Mouse (Mus musculus) mouse embryonic stem cell (cell line): Measurements from ENCODE around the gene Impdh2.
"Not testable (repeated sequence)": the region's sequence is repeated elsewhere in the genome, so short reads cannot be mapped to it uniquely, and the experiment has no call there.

Experiments
- in situ Hi-C, 2 experiments: fragments of 300-500 bp; cut with MboI; formaldehyde crosslinking; loops; 1 replicate in 1 of 2; 3 replicates in 1 of 2; pipeline ENCODE4 v1.14.3; 2019 to 2020; ENCODE audit warnings: low sequenced_read_pairs in 2 of 2, low pct_unique_long_range_greater_than_20kb in 1 of 2, mixed read lengths in 1 of 2; ENCODE audit not compliant: unreplicated experiment in 1 of 2

Impdh2 gene

GRCm38 (mm10) chr9:108594354-108594753 lies 34.3 kb downstream of the Impdh2 start:
- in situ Hi-C loops, result no loop called here

GRCm38 (mm10) chr9:108596998-108597764 lies 37.1 kb downstream of the Impdh2 start, which contains the start of gene P4htm:
Gene P4htm (minus strand): TSS chr9:108597667.
- in situ Hi-C loops, result no loop called here

DNA sequence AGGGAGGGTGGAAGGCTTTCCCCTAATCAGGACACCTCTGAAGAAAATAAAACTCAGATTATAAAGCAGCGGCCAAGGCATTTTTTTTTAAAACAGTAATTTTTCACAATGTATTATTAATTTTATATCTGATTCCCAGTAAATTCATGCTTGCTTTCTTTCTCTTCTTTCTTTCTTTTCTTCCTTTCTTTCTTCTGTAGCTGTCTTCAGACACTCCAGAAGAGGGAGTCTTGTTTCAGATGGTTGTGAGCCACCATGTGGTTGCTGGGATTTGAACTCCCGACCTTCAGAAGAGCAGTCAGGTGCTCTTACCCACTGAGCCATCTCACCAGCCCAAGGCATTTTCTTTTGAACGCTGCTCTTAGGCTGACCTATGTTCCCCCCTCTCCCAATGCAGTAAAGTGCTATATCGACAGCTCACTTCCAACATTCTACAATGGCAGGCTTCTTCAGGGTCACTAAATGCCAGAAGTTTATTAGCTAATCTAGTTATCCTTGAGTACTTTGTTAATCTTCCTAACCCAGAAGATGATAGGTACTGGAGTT lies 39.0 kb downstream of the Impdh2 start:
- in situ Hi-C loops, result no loop called here

DNA sequence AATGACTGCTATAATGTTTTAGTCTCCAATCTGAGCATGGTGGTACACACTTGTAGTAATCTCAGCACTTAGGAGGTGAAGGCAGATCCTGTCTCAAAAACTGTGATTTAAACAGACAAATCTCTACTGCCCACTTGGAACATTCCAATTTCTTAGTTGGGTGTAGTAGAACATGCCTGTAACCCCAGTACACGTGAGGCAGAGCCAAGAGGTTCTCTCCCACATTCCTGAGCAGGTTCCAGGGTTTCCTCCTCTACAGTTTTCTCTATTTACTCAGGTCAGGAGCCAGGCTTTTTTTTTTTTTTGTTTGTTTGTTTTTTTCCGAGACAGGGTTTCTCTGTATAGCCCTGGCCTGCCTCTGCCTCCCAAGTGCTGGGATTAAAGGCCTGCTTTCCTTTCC lies 39.9 kb downstream of the Impdh2 start:
- in situ Hi-C loops, result no loop called here

DNA sequence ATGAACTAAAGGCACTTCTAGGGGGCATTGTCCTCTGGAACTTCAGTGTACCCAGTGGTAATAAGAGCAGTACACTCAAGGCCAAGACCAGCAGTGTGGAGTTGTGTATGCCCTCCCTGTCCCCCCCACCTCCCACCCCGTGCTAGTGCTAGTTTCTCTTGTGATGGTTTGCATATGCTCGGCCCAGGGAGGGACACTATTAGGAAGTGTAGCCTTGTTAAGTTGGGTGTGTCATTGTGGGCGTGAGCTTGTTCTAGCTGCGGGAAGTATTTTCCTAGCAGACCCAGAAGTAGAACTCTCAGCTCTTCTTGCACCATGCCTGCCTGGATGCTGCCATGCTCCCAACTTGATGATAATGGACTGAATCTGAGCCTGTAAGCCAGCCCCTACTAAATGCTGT lies 41.9 kb downstream of the Impdh2 start:
- in situ Hi-C loops, result no loop called here

DNA sequence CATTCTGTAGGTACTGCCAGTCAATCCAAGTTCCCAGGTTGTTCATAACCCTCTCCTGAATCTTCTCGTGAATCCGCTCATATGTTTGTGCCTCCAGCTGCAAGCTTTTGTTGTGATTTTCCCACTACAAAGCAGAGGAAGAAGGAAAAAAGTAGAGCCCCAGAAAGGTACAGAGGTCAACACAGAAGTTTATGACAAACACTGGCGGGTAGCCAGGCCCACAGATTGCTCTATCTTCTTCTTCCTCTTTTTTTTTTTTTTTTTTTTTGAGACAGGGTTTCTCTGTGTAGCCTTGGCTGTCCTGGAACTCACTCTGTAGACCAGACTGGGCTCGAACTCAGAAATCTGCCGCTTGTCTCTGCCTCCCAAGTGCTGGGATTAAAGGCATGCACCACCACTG lies 47.8 kb downstream of the Impdh2 start:
- in situ Hi-C loops, result not testable (repeated sequence)

DNA sequence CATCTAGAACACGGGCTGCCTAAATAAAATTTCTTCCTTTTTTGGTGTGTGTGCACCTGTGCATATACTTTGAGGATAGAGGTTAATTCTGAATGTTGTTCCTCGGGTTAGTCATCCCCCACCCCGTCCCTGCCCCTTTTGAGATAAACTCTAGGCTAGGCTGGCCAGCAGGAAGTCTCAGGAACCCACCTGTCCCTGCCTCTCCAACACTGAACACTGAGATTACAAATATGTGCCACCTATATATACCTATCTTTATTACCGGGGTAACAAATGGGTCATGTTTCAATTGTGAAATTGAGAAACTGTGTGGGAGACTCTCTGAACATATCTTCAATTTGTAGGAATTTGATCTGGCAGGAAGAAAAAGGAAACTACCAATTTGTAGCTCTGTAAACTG lies 48.8 kb downstream of the Impdh2 start:
- in situ Hi-C loops, result no loop called here

- in situ Hi-C loops, result no loop called here
Observed at GRCm38 (mm10) chr9:108611488-108611887, 51.4 kb downstream of the Impdh2 start.
